Mouse (Mus musculus) heart, embryonic 12.5 days (tissue): ENCODE results near the gene Nhlrc4. TPM values are rescaled to one million over a fixed set of nuclear protein-coding genes. Genes with fewer than 3 reads are reported as not detected.

Experiments
- ATAC-seq: fragments of 200-750 bp; cut with Nextera tagmentation; 2 replicates; pipeline ENCODE4 v1.8.0; 2017; ENCODE audit warnings: moderate TSS enrichment, moderate library complexity; ENCODE audit not compliant: insufficient number of reproducible peaks, low FRiP score
- H3K27ac ChIP-seq: fragments of 300-500 bp; sonication (generic); 2 replicates; pipeline ENCODE4 v1.5.1; 2016; ENCODE audit warnings: mild to moderate bottlenecking, moderate library complexity; ENCODE audit not compliant: poor library complexity, severe bottlenecking
- H3K27me3 ChIP-seq: fragments of 300-500 bp; sonication (generic); replicated peaks from 2 replicates; pipeline ENCODE4 v1.6.1; 2016; ENCODE audit warnings: mild to moderate bottlenecking, moderate library complexity
- H3K36me3 ChIP-seq: fragments of 300-500 bp; sonication (generic); 2 replicates; pipeline ENCODE4 v1.6.1; 2016; ENCODE audit warnings: mild to moderate bottlenecking, moderate library complexity
- H3K4me1 ChIP-seq: fragments of 300-500 bp; sonication (generic); replicated peaks from 2 replicates; pipeline ENCODE4 v1.6.1; 2016; ENCODE audit warnings: mild to moderate bottlenecking
- H3K4me2 ChIP-seq: fragments of 300-500 bp; sonication (generic); 2 replicates; pipeline ENCODE4 v1.6.1; 2016; ENCODE audit warnings: mild to moderate bottlenecking, moderate library complexity
- H3K4me3 ChIP-seq: fragments of 300-500 bp; sonication (generic); 2 replicates; pipeline ENCODE4 v1.5.1; 2016; ENCODE audit warnings: mild to moderate bottlenecking
- H3K9ac ChIP-seq: fragments of 300-500 bp; sonication (generic); 2 replicates; pipeline ENCODE4 v1.6.1; 2016; ENCODE audit warnings: mild to moderate bottlenecking, moderate library complexity
- H3K9me3 ChIP-seq: fragments of 300-500 bp; sonication (generic); replicated peaks from 2 replicates; pipeline ENCODE4 v1.6.1; 2016; ENCODE audit warnings: mild to moderate bottlenecking, moderate library complexity
- WGBS: fragments of 180-500 bp; shearing (Covaris S2); methylation state at CpG from one replicate; pipeline ENCODE4 v1.1.7; 2016; 5-methylcytosine and 5-hydroxymethylcytosine counted together
- polyA plus RNA-seq: library from polyadenylated mRNA; unstranded; fragments of >200 nt; fragmentation: Nextera tagmentation; extraction: Ambion mirVana; gene quantifications from 2 replicates; pipeline ENCODE4 v1.2.1, GENCODE M21; 2016

Nhlrc4 gene
- polyA plus RNA-seq, result 0.36 and 1.2 TPM in 2 replicates

DNA sequence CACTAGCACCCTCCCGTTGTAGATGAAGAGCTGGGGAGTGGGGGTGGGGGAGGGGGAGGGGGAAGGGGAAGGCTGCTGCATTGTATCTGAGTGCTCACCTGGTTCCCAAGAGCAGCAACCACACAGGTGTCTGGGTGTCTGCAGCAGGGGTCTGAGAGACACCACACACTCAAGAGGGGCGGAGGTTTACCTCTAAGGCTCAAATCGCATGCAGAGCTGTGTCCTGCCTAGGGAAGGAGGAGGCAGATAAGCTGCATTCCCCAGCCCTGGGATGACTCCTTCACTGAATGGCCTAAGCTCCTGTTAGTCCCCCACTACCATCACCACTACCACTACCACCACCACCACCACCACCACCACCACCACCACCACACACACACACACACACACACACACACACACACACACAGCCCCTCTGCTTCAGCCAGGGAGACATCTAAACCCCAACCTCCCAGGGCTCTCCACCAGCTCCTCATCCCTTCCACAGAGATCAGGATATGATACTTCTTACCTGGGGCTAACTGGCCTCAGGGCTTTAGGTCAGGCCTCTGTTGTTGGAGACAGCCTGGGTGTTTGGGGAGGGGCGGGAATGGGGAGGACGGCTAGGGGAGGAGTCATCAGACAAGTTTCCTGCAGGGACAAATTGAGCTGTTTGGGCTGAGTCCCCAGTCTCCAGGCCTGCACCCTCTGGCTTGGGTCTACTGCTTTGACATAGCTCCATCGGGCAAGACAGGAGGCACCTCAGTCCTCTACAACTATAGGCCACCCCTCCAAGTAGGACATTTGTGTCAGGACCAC, at the start of gene Nhlrc4, which contains the start of gene Pigq:
TSS of gene Nhlrc4 (minus strand) at position 596 of the 798 bp plus-strand sequence.
TSS of gene Pigq (minus strand) at position 571 of the 798 bp plus-strand sequence.
- H3K4me3 ChIP-seq, result no peak within 1 kb of the TSS
- 0 out of 2 replicates have a peak, but pooled peaks have one; percentile 27 for ATAC-seq
- H3K4me2 ChIP-seq, result peak within 1 kb of the TSS; percentile 33; the same call in 1 of the 2 replicates
- H3K27me3 ChIP-seq, result peaks cover 5% of the 10 kb centered on the region
- H3K36me3 ChIP-seq, result no peaks in the 10 kb centered on the region
- WGBS, result 38% methylated on average over 6 of the region's 6 CpGs
- peaks cover 15% of the 10 kb centered on the region for H3K4me1 ChIP-seq
- peak within 1 kb of the TSS; percentile 47; the same call in 1 of the 2 replicates for H3K27ac ChIP-seq
- no peaks in the 10 kb centered on the region for H3K9me3 ChIP-seq
- H3K9ac ChIP-seq, result peak within 1 kb of the TSS; percentile 6; the same call in 1 of the 2 replicates

DNA sequence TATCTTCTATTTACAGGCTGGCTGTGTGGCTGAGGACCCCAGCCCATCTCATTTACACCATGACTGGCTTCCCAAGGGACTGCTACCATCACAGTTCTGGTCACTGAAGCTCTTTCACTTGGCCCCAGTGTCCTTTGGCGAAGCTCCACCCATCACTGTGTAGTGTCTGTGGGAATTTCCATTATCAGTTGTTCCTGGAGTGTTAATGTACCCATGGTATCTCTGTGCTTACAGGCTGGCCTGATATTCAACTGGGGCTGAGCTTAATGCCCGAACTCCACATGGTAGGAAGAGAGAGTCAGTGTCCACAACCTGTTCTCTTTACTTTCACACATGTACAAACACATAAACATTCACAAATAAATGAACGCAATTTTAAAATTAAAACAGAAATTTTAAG, 48.7 kb upstream of the Nhlrc4 start:
- no peaks in the 10 kb centered on the region for H3K4me1 ChIP-seq
- H3K4me2 ChIP-seq, result no peak overlapping the region
- H3K36me3 ChIP-seq, result peaks cover 87% of the 10 kb centered on the region
- ATAC-seq, result no peak
- no peaks in the 10 kb centered on the region for H3K9me3 ChIP-seq
- WGBS, result 61% methylated on average over 3 of the region's 3 CpGs
- H3K4me3 ChIP-seq, result no peak overlapping the region
- no peak overlapping the region for H3K27ac ChIP-seq
- H3K27me3 ChIP-seq, result no peaks in the 10 kb centered on the region
- H3K9ac ChIP-seq, result no peak overlapping the region

DNA sequence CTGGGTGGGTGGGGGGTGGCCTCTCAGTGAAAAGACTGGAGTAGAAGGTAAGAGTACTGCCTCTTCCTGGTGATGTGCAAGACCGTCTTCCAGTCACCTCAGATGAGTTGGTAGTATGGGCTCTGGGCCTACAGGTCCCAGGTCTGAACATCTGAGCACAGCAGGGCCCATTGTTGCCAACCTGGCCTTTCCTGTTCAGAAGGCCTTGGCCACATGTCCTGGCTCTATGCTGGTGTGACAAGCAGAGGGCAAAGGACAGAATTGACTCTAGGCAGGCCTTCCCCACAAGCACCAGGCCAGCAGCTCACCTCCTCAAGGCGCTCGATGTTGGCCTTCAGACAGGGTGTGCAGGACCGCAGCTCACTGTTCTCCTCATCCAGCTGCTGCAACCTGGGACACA, 47.5 kb upstream of the Nhlrc4 start:
- ATAC-seq, result no peak
- no peaks in the 10 kb centered on the region for H3K27me3 ChIP-seq
- no peak overlapping the region for H3K27ac ChIP-seq
- peaks cover 76% of the 10 kb centered on the region for H3K36me3 ChIP-seq
- H3K4me1 ChIP-seq, result no peaks in the 10 kb centered on the region
- H3K9ac ChIP-seq, result no peak overlapping the region
- no peak overlapping the region for H3K4me2 ChIP-seq
- no peak overlapping the region for H3K4me3 ChIP-seq
- H3K9me3 ChIP-seq, result no peaks in the 10 kb centered on the region
- 95% methylated on average over 4 of the region's 4 CpGs for whole genome bisulfite sequencing

DNA sequence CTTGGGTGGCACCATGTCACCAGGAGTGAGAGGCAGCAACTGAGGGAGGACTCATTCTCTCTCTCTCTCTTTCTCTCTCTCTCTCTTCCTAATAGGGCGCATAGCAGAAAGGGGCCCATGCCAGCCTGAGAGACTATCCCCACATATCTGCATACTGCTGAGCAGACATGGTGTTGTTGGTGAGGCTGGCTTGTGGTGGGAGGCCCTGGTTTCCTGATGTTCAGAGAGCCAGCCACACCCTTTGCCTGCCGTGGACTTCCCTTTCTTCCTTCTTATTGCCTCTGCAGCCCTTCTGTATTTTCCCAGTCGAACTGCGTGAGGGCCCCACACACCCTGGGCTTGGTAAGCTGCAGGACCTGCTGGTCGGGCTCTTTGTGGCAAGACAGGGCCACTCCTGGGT, 45.6 kb upstream of the Nhlrc4 start:
- Histone ChIP-seq H3K4me3 (no peak overlapping the region), H3K9me3 (no peaks in the 10 kb centered on the region), H3K27ac (no peak overlapping the region), H3K4me1 (0 out of 2 replicates have a peak, but pooled peaks cover 6% of the 10 kb centered on the region), H3K27me3 (no peaks in the 10 kb centered on the region), H3K36me3 (peaks cover 63% of the 10 kb centered on the region), H3K4me2 (no peak overlapping the region), H3K9ac (0 out of 2 replicates have a peak overlapping the region, but pooled peaks have one; percentile 10)
- WGBS, result 85% methylated on average over 5 of the region's 5 CpGs
- no peak for ATAC-seq

DNA sequence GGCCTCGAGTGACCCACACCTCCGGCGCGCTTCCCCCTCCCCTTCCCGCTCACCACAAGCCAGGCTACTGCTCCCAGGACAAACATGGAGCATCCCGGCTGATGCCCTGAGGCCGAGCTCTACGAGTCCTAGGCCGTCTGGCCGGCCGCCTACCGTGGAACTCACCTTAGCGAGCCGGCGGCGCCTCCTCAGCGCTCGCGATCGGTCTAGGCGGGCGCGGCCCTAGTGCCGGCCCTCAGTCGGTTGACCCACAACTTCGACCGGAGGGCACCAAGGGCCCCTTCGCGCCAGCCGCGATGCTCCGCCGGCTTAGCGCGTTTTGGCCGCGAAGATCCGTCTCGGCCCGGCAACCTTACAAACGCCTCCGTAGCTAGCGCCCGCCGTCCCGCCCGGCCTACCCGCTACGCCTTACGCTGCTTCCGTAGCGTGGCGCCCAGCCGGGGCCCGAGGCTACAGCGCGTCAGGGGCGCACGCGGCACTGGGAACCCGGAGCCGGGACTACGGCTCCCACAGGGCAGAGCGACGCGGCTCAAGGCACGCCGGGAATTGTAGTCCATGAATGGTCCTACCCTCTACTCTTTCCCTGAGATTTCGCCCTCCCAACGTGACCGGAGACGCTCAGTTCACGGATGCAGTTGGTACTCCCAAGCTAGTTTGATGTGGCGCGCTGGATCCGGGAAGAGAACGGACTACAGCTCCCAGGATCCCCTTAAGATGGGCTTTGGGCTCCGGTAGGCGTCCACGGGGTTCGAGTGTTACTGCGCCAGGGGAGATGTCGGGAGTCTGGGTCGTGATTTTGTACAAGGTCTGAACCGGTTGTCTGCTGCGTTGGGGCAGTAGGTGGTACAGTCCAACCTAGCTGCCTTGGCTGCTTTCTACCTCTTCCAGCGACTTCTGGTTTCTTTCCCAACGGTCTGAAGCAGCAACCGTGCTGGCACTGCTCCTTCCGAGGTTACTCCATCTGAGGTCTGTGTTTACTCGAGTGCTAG, 40.8 kb upstream of the Nhlrc4 start, which contains the start of gene Capn15:
TSS of gene Capn15 (minus strand) at position 491 of the 989 bp plus-strand sequence.
- Histone ChIP-seq H3K4me1 (peaks cover 28% of the 10 kb centered on the region), H3K4me2 (peak within 1 kb of the TSS; percentile 86), H3K27ac (peak within 1 kb of the TSS; percentile 83), H3K4me3 (peak within 1 kb of the TSS; percentile 82), H3K27me3 (no peaks in the 10 kb centered on the region), H3K9ac (peak within 1 kb of the TSS; percentile 85), H3K9me3 (no peaks in the 10 kb centered on the region), H3K36me3 (peaks cover 20% of the 10 kb centered on the region)
- peak; percentile 98 for ATAC-seq
- under 1% methylated on average over 91 of the region's 91 CpGs for WGBS

DNA sequence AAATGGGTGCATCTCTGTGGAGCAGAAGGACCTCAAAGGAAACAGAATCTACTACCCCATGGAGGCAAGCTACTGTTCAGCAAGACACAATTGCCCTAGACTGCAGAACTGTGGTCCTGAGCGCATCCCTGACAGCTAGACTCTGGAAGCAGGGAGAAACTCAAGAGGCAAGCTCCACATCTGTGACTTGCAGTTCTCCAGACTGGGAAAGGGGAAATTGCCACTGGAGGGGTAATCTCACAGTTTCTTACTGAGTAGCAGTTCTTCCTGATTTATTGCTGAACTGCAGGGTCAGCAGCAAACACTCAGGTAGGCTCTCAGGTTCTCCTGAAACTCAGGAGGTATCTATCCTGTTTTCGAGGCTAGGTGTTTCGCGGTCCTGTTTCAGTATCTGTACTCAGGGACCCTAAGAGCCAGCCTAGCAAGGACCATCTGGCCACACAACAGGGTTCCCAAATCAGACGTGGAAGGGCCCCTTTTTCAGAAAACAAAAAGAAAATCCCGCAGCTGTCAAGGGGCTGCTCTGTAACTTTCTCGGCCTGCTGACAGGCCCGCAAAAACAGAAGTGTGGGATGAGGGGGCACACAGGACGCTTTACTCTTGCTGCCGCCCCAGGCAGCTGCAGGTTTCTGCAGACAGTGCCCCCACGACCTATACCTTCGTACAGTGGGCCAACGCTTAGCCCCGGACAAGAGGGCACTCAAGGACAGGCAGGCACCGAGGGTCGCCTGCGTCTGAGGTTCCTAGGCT, 40.0 kb upstream of the Nhlrc4 start:
- Histone ChIP-seq H3K9ac (peak overlapping the region; percentile 85), H3K9me3 (no peaks in the 10 kb centered on the region), H3K27me3 (no peaks in the 10 kb centered on the region), H3K36me3 (peaks cover 11% of the 10 kb centered on the region), H3K27ac (peak overlapping the region; percentile 83), H3K4me1 (peaks cover 37% of the 10 kb centered on the region), H3K4me3 (peak overlapping the region; percentile 82), H3K4me2 (peak overlapping the region; percentile 86)
- WGBS, result 12% methylated on average over 17 of the region's 17 CpGs
- ATAC-seq, result no peak; the same call in 1 of the 2 replicates

DNA sequence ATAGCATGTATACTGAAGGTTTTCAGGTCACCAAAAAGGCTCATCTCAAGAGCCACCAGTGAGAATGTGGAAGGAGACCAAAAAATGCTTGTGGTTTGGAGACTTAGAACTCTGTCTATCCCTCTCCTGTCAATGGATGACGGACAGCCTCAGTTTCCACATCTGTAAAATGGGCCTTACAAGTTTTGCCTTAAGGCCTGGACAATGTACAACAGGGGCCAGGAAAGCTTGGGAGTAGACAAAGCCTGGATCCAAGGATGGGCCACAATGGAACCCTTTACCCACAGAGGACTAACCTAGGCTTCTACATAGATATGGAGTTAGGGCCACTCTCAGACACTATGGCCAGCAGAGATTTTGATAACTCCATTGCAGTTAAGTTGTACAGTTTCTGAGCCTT, 39.3 kb upstream of the Nhlrc4 start:
- peak overlapping the region; percentile 86 for H3K4me2 ChIP-seq
- H3K9ac ChIP-seq, result peak overlapping the region; percentile 85; the same call in 1 of the 2 replicates
- ATAC-seq, result no peak
- H3K27ac ChIP-seq, result no peak overlapping the region
- no peaks in the 10 kb centered on the region for H3K9me3 ChIP-seq
- H3K27me3 ChIP-seq, result no peaks in the 10 kb centered on the region
- H3K36me3 ChIP-seq, result peaks cover 6% of the 10 kb centered on the region; the same call in 1 of the 2 replicates
- 97% methylated on average over 1 of the region's 1 CpGs for WGBS
- H3K4me3 ChIP-seq, result peak overlapping the region; percentile 82
- peaks cover 39% of the 10 kb centered on the region for H3K4me1 ChIP-seq

DNA sequence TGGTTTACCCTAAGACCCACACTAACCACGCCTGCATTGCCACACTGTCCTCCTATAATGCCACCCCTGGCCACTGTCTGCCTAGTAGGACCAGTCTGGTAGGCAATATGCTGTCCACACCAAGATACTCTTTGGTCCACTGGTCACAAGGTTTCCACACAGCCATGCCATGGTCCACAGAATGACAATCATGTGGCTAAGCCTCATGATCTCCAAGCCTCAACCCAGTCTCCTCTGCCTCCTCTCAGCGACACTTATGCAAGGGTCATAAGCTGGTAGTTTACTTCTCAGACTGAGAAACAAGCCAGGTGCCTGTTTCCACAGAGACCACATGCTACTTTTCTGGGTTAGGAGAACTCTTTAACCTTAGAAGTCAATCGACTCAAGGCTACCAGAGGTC, 38.2 kb upstream of the Nhlrc4 start:
- Histone ChIP-seq H3K4me2 (no peak overlapping the region), H3K4me3 (no peak overlapping the region), H3K4me1 (peaks cover 39% of the 10 kb centered on the region), H3K27me3 (no peaks in the 10 kb centered on the region), H3K9ac (0 out of 2 replicates have a peak overlapping the region, but pooled peaks have one; percentile 9), H3K27ac (no peak overlapping the region), H3K9me3 (no peaks in the 10 kb centered on the region), H3K36me3 (no peaks in the 10 kb centered on the region)
- no peak for ATAC-seq
- WGBS, result 88% methylated on average over 3 of the region's 3 CpGs

DNA sequence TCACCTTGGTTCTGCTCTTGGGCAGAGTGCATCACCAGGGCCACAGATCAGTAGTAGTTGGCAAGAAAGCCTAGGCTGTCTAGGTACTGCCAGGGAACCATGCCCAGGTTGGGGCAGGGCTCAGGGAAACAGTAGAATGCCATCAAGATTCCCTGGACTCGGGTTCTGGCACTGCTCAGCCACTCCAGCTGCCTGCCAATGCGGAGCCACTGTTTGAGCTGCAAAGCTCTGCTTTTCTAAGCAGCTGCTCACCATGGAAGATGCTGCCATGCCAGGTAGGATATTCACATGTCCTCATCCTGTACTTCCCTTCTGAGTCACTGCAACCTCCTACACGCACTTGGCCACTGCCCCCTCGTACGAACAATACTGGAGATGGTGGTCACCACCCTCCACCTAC, 36.1 kb upstream of the Nhlrc4 start:
- H3K36me3 ChIP-seq, result no peaks in the 10 kb centered on the region
- H3K4me2 ChIP-seq, result no peak overlapping the region
- H3K4me1 ChIP-seq, result peaks cover 33% of the 10 kb centered on the region
- 86% methylated on average over 5 of the region's 5 CpGs for WGBS
- no peak overlapping the region for H3K4me3 ChIP-seq
- H3K27me3 ChIP-seq, result no peaks in the 10 kb centered on the region
- H3K27ac ChIP-seq, result no peak overlapping the region
- no peaks in the 10 kb centered on the region for H3K9me3 ChIP-seq
- H3K9ac ChIP-seq, result 0 out of 2 replicates have a peak overlapping the region, but pooled peaks have one; percentile 1
- ATAC-seq, result no peak
